Mouse (Mus musculus): ENCODE measurements around the gene Sorbs1. TPM values are rescaled to one million over a fixed set of nuclear protein-coding genes. Genes with fewer than 3 reads are reported as not detected.

Sorbs1 gene
- polyA plus RNA-seq, 1 experiment = 38.8 TPM

GRCm38 (mm10) chr19:40331846-40332245, 181.7 kb downstream of the Sorbs1 start:
- H3K4me2 ChIP-seq (ENCODE audit: low read depth) = peak overlapping the region; percentile 15
- H3K36me3 ChIP-seq (ENCODE audit: control insufficient read depth, insufficient read depth) = no peaks in the 10 kb centered on the region
- TF ChIP-seq REST (IDR thresholded peaks at IDR 0.05; ENCODE audit: insufficient read depth, insufficient read length) (no peak), MYOG (IDR thresholded peaks at IDR 0.05; ENCODE audit: control insufficient read depth in 1 of 3, insufficient read depth in 1 of 3, insufficient read length in 2 of 3, low read depth in 2 of 3) (peak in 2 of 3 experiments; percentile 48 to 93), USF1 (IDR thresholded peaks at IDR 0.05; ENCODE audit: low read depth) (no peak), CEBPB (IDR thresholded peaks at IDR 0.05; ENCODE audit: insufficient read depth, poor library complexity, severe bottlenecking) (no peak), MYOD1 (IDR thresholded peaks at IDR 0.05; ENCODE audit: control insufficient read depth in 1 of 3, insufficient read length in 2 of 3, low read depth in 2 of 3) (peak in 2 of 3 experiments; percentile 80 to 95), POLR2A (IDR thresholded peaks at IDR 0.05; ENCODE audit: insufficient read length, low read depth) (no peak), MAX (IDR thresholded peaks at IDR 0.05; ENCODE audit: low read depth) (no peak), TCF3 (IDR thresholded peaks at IDR 0.05; ENCODE audit: insufficient read length, low read depth) (peak; percentile 25), SRF (IDR thresholded peaks at IDR 0.05; ENCODE audit: control insufficient read depth, insufficient read length, low read depth) (no peak), TCF12 (IDR thresholded peaks at IDR 0.05; ENCODE audit: insufficient read depth, poor library complexity, severe bottlenecking) (peak; percentile 10), POLR2AphosphoS2 (IDR thresholded peaks at IDR 0.05; ENCODE audit: insufficient read length, low read depth) (no peak), E2F4 (IDR thresholded peaks at IDR 0.05; ENCODE audit: insufficient read depth) (no peak)
- no peaks in the 10 kb centered on the region for H3K79me2 ChIP-seq (ENCODE audit: control insufficient read depth, insufficient read depth)
- no peaks in the 10 kb centered on the region for H3K27me3 ChIP-seq (ENCODE audit: control insufficient read depth, insufficient read depth, insufficient read length)
- no peak overlapping the region for H3K4me3 ChIP-seq
- no peak overlapping the region for H3ac ChIP-seq (ENCODE audit: control insufficient read depth, insufficient read length)

GRCm38 (mm10) chr19:40326126-40326525, 187.5 kb downstream of the Sorbs1 start:
- TF ChIP-seq REST (IDR thresholded peaks at IDR 0.05; ENCODE audit: insufficient read depth, insufficient read length) (no peak), E2F4 (IDR thresholded peaks at IDR 0.05; ENCODE audit: insufficient read depth) (no peak), CEBPB (IDR thresholded peaks at IDR 0.05; ENCODE audit: insufficient read depth, poor library complexity, severe bottlenecking) (no peak), POLR2AphosphoS2 (IDR thresholded peaks at IDR 0.05; ENCODE audit: insufficient read length, low read depth) (no peak), MYOG (IDR thresholded peaks at IDR 0.05; ENCODE audit: control insufficient read depth in 1 of 3, insufficient read depth in 1 of 3, insufficient read length in 2 of 3, low read depth in 2 of 3) (no peak), USF1 (IDR thresholded peaks at IDR 0.05; ENCODE audit: low read depth) (no peak), TCF3 (IDR thresholded peaks at IDR 0.05; ENCODE audit: insufficient read length, low read depth) (no peak), SRF (IDR thresholded peaks at IDR 0.05; ENCODE audit: control insufficient read depth, insufficient read length, low read depth) (no peak), MYOD1 (IDR thresholded peaks at IDR 0.05; ENCODE audit: control insufficient read depth in 1 of 3, insufficient read length in 2 of 3, low read depth in 2 of 3) (no peak), MAX (IDR thresholded peaks at IDR 0.05; ENCODE audit: low read depth) (no peak)
- no peak overlapping the region for H3K4me2 ChIP-seq (ENCODE audit: low read depth)
- H3ac ChIP-seq (ENCODE audit: control insufficient read depth, insufficient read length) = no peak overlapping the region
- no peaks in the 10 kb centered on the region for H3K79me2 ChIP-seq (ENCODE audit: control insufficient read depth, insufficient read depth)
- H3K4me3 ChIP-seq = no peak overlapping the region
- H3K27me3 ChIP-seq (ENCODE audit: control insufficient read depth, insufficient read depth, insufficient read length) = no peaks in the 10 kb centered on the region
- H3K36me3 ChIP-seq (ENCODE audit: control insufficient read depth, insufficient read depth) = peaks cover 5% of the 10 kb centered on the region

- TF ChIP-seq TCF12 (IDR thresholded peaks at IDR 0.05; ENCODE audit: insufficient read depth, poor library complexity, severe bottlenecking) (no peak), POLR2AphosphoS2 (IDR thresholded peaks at IDR 0.05; ENCODE audit: insufficient read length, low read depth) (no peak), POLR2A (IDR thresholded peaks at IDR 0.05; ENCODE audit: insufficient read length, low read depth) (no peak), MYOG (IDR thresholded peaks at IDR 0.05; ENCODE audit: control insufficient read depth in 1 of 3, insufficient read depth in 1 of 3, insufficient read length in 2 of 3, low read depth in 2 of 3) (no peak), MAX (IDR thresholded peaks at IDR 0.05; ENCODE audit: low read depth) (no peak), MYOD1 (IDR thresholded peaks at IDR 0.05; ENCODE audit: control insufficient read depth in 1 of 3, insufficient read length in 2 of 3, low read depth in 2 of 3) (no peak), E2F4 (IDR thresholded peaks at IDR 0.05; ENCODE audit: insufficient read depth) (no peak), SRF (IDR thresholded peaks at IDR 0.05; ENCODE audit: control insufficient read depth, insufficient read length, low read depth) (no peak), USF1 (IDR thresholded peaks at IDR 0.05; ENCODE audit: low read depth) (no peak), TCF3 (IDR thresholded peaks at IDR 0.05; ENCODE audit: insufficient read length, low read depth) (no peak), CEBPB (IDR thresholded peaks at IDR 0.05; ENCODE audit: insufficient read depth, poor library complexity, severe bottlenecking) (no peak), REST (IDR thresholded peaks at IDR 0.05; ENCODE audit: insufficient read depth, insufficient read length) (no peak)
- Histone ChIP-seq H3K27me3 (ENCODE audit: control insufficient read depth, insufficient read depth, insufficient read length) (no peaks in the 10 kb centered on the region), H3K4me2 (ENCODE audit: low read depth) (no peak overlapping the region), H3K79me2 (ENCODE audit: control insufficient read depth, insufficient read depth) (no peaks in the 10 kb centered on the region), H3ac (ENCODE audit: control insufficient read depth, insufficient read length) (no peak overlapping the region), H3K36me3 (ENCODE audit: control insufficient read depth, insufficient read depth) (peaks cover 5% of the 10 kb centered on the region), H3K4me3 (no peak overlapping the region)
These were observed 188.2 kb downstream of the Sorbs1 start for GRCm38 (mm10) chr19:40325381-40325780.

- Histone ChIP-seq H3K27me3 (ENCODE audit: control insufficient read depth, insufficient read depth, insufficient read length) (no peaks in the 10 kb centered on the region), H3K4me2 (ENCODE audit: low read depth) (no peak overlapping the region), H3K79me2 (ENCODE audit: control insufficient read depth, insufficient read depth) (no peaks in the 10 kb centered on the region), H3ac (ENCODE audit: control insufficient read depth, insufficient read length) (no peak overlapping the region), H3K36me3 (ENCODE audit: control insufficient read depth, insufficient read depth) (peaks cover 5% of the 10 kb centered on the region), H3K4me3 (no peak overlapping the region)
- TF ChIP-seq MAX (IDR thresholded peaks at IDR 0.05; ENCODE audit: low read depth) = no peak
- TF ChIP-seq POLR2A (IDR thresholded peaks at IDR 0.05; ENCODE audit: insufficient read length, low read depth) = no peak
- no peak for TF ChIP-seq CEBPB (IDR thresholded peaks at IDR 0.05; ENCODE audit: insufficient read depth, poor library complexity, severe bottlenecking)
- TF ChIP-seq USF1 (IDR thresholded peaks at IDR 0.05; ENCODE audit: low read depth) = no peak
- TF ChIP-seq POLR2AphosphoS2 (IDR thresholded peaks at IDR 0.05; ENCODE audit: insufficient read length, low read depth) = no peak
- no peak for TF ChIP-seq MYOG (IDR thresholded peaks at IDR 0.05; ENCODE audit: control insufficient read depth in 1 of 3, insufficient read depth in 1 of 3, insufficient read length in 2 of 3, low read depth in 2 of 3)
- TF ChIP-seq REST (IDR thresholded peaks at IDR 0.05; ENCODE audit: insufficient read depth, insufficient read length) = no peak
- TF ChIP-seq TCF3 (IDR thresholded peaks at IDR 0.05; ENCODE audit: insufficient read length, low read depth) = no peak
- TF ChIP-seq SRF (IDR thresholded peaks at IDR 0.05; ENCODE audit: control insufficient read depth, insufficient read length, low read depth) = no peak
- TF ChIP-seq E2F4 (IDR thresholded peaks at IDR 0.05; ENCODE audit: insufficient read depth) = no peak
- TF ChIP-seq TCF12 (IDR thresholded peaks at IDR 0.05; ENCODE audit: insufficient read depth, poor library complexity, severe bottlenecking) = no peak
- TF ChIP-seq MYOD1 (IDR thresholded peaks at IDR 0.05; ENCODE audit: control insufficient read depth in 1 of 3, insufficient read length in 2 of 3, low read depth in 2 of 3) = no peak
These were observed 191.4 kb downstream of the Sorbs1 start for GRCm38 (mm10) chr19:40322226-40322625.

All from myocyte (in vitro differentiated cells).